In the genomic region with DNA sequence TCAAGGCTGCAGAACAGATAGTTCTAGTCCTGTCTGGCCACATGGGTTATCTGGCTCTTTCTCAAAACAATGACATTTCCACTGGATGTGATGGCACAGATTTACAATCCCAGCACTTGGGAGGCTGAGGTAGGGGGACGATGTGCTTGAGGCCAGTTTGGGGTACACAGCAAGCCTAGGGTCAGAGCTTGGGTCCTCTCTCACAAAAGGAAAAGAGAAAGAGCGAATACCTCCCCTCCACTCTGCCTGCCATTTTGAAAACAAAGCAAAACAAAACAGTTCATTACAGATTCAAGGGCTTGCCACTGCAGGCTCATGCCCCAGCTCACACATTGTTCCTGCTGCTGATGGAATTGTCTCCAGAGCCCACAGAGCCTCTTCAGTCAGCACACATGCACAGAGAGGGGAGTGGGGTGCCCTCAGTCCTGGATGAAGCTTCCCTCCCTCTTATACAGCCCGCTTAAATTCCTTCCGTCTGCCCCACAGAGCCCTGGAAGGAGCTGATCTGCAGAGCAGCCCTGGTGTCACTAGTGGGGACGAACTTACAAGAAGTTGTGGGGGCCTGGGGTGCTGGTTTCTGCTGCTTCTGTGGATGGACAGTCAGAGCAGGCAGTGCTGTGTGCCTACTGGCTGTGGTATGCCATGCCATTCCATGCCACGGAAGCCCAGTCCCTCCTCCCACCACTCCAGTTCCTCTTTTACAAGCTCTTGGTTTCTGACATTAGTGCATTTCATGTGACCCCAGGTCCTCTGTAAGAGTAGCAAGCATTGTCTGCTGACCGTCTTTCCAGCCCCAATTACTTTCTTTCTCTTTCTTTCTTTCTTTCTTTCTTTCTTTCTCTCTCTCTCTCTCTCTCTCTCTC, we compare ENCODE assay signal across 18 mouse cellular contexts. TPM values are rescaled to one million over a fixed set of nuclear protein-coding genes. Genes with fewer than 3 reads are reported as not detected.
A peak's percentile ranks its signal among the peaks of the same experiment; 100 is the strongest.
DNase-seq lines count a peak whose midpoint lies in the region; ATAC-seq lines count a peak whose summit lies in the region.
"Had no signal": no experiment of that assay in that cellular context is flagged by ENCODE, and none has a peak within 500 bp of the region (broad histone marks: within the 10 kb centered on the region; RNA-seq: fewer than 3 reads in every experiment).

No protein-coding gene starts in this region.

- peak; percentile 37 for DNase-seq in heart, adult 11 months
- no peak for DNase-seq in heart, adult 18-20 months
- DNase-seq in embryonic facial prominence, embryonic 10.5 days (ENCODE audit: low spot score) = no peak
- peak; percentile 35 for DNase-seq in hindbrain, embryonic 11.5 days (ENCODE audit: low spot score)
- no peak for DNase-seq in adrenal gland, adult 2 months
- no peak for DNase-seq in gastrocnemius, postnatal 14 days
- DNase-seq in natural killer cell, adult 2 months (ENCODE audit: low spot score in 2 of 2) = no peak
- DNase-seq: adrenal gland, postnatal 25 days; gastrocnemius, postnatal 36 days; kidney, postnatal 14 days; lung, adult 2 months had no signal

- H3K4me3 ChIP-seq in embryonic facial prominence, embryonic 10.5 days = no peak overlapping the region
- H3K4me3 ChIP-seq in hindbrain, embryonic 11.5 days (ENCODE audit: low read depth, low read length) = no peak overlapping the region
- H3K4me3 ChIP-seq in midbrain, embryonic 15.5 days = no peak overlapping the region
- H3K4me3 ChIP-seq: heart, embryonic 15.5 days; limb, embryonic 12.5 days had no signal

- WGBS in embryonic facial prominence, embryonic 10.5 days = 56% methylated on average over 7 of the region's 7 CpGs
- 27% methylated on average over 7 of the region's 7 CpGs for WGBS in hindbrain, embryonic 11.5 days
- 28% methylated on average over 7 of the region's 7 CpGs for WGBS in midbrain, embryonic 15.5 days

- peak; percentile 79 for ATAC-seq in hindbrain, embryonic 11.5 days (ENCODE audit: low FRiP score)
- no peak for ATAC-seq in midbrain, embryonic 15.5 days (replicated peaks)

- H3K36me3 ChIP-seq in embryonic facial prominence, embryonic 10.5 days (replicated peaks) = no peaks in the 10 kb centered on the region
- no peaks in the 10 kb centered on the region for H3K36me3 ChIP-seq in hindbrain, embryonic 11.5 days (ENCODE audit: control insufficient read depth, insufficient read depth, low read length)
- H3K36me3 ChIP-seq in midbrain, embryonic 15.5 days (replicated peaks) = no peaks in the 10 kb centered on the region
- H3K36me3 ChIP-seq: heart, embryonic 15.5 days; limb, embryonic 12.5 days had no signal

- no peaks in the 10 kb centered on the region for H3K27me3 ChIP-seq in embryonic facial prominence, embryonic 10.5 days (replicated peaks; ENCODE audit: low read depth, poor library complexity, severe bottlenecking)
- H3K27me3 ChIP-seq in hindbrain, embryonic 11.5 days (ENCODE audit: control insufficient read depth, insufficient read depth, low read length) = no peaks in the 10 kb centered on the region
- no peaks in the 10 kb centered on the region for H3K27me3 ChIP-seq in midbrain, embryonic 15.5 days (replicated peaks)
- H3K27me3 ChIP-seq: heart, embryonic 15.5 days; limb, embryonic 12.5 days had no signal

- peak overlapping the region; percentile 49 for H3K27ac ChIP-seq in embryonic facial prominence, embryonic 10.5 days (replicated peaks)
- peak overlapping the region; percentile 74 for H3K27ac ChIP-seq in hindbrain, embryonic 11.5 days (ENCODE audit: low read depth, low read length)
- peak overlapping the region; percentile 38; the same call in 1 of the 2 replicates for H3K27ac ChIP-seq in midbrain, embryonic 15.5 days
- H3K27ac ChIP-seq: heart, embryonic 15.5 days; limb, embryonic 12.5 days; stomach, postnatal 0 days had no signal

- no peaks in the 10 kb centered on the region for H3K9me3 ChIP-seq in embryonic facial prominence, embryonic 10.5 days
- no peaks in the 10 kb centered on the region for H3K9me3 ChIP-seq in hindbrain, embryonic 11.5 days (ENCODE audit: control insufficient read depth, low read length)
- H3K9me3 ChIP-seq in midbrain, embryonic 15.5 days = no peaks in the 10 kb centered on the region
- H3K9me3 ChIP-seq: heart, embryonic 15.5 days; limb, embryonic 12.5 days had no signal

- H3K4me2 ChIP-seq in hindbrain, embryonic 11.5 days (replicated peaks; ENCODE audit: low read depth, low read length) = no peak overlapping the region
- H3K4me2 ChIP-seq in midbrain, embryonic 15.5 days = no peak overlapping the region
- H3K4me2 ChIP-seq: heart, embryonic 15.5 days; limb, embryonic 12.5 days had no signal

- intact Hi-C loops in gastrocnemius, postnatal 14 days (cut with DNase I; ENCODE audit: low total_unique reads) = no loop called here

- peak overlapping the region; percentile 15 for H3K9ac ChIP-seq in hindbrain, embryonic 11.5 days (ENCODE audit: low read depth, low read length)
- H3K9ac ChIP-seq in midbrain, embryonic 15.5 days = no peak overlapping the region
- H3K9ac ChIP-seq: heart, embryonic 15.5 days; limb, embryonic 12.5 days had no signal

- H3K4me1 ChIP-seq in embryonic facial prominence, embryonic 10.5 days = peaks cover 28% of the 10 kb centered on the region
- H3K4me1 ChIP-seq in hindbrain, embryonic 11.5 days (replicated peaks; ENCODE audit: control insufficient read depth, insufficient read depth, low read length) = peaks cover 10% of the 10 kb centered on the region
- peaks cover 19% of the 10 kb centered on the region for H3K4me1 ChIP-seq in midbrain, embryonic 15.5 days
- H3K4me1 ChIP-seq: heart, embryonic 15.5 days; limb, embryonic 12.5 days had no signal

RNA-seq across cellular contexts. Expression of a gene that starts 49.1 kb away (rescaled TPM):
- not detected for total RNA-seq in heart, adult 18-20 months (2021)
- polyA plus RNA-seq in embryonic facial prominence, embryonic 10.5 days (2016; fragmentation: Nextera tagmentation; extraction: Ambion mirVana) = not detected in 2 replicates
- 0.18 and 0.22 TPM in 2 replicates for polyA plus RNA-seq in hindbrain, embryonic 11.5 days (2014; fragmentation: Nextera tagmentation; extraction: Ambion mirVana)
- 0.27 and 0.44 TPM in 2 replicates for polyA plus RNA-seq in midbrain, embryonic 15.5 days (2015; fragmentation: Nextera tagmentation; extraction: Ambion mirVana)
- not detected for total RNA-seq in adrenal gland, adult 2 months (2021)
- polyA plus RNA-seq in adrenal gland, adult 2 months (2012; rRNA removed) = 0.16 TPM in 1 of 2 replicates, not detected in the other
- total RNA-seq in gastrocnemius, postnatal 14 days (2021) = not detected
- total RNA-seq: adrenal gland, postnatal 25 days; gastrocnemius, postnatal 36 days had no signal
- polyA plus RNA-seq: cortical plate, adult 2 months; intestine, embryonic 14.5 days; limb, embryonic 12.5 days; lung, adult 2 months; small intestine, adult 2 months; stomach, postnatal 0 days had no signal

Comparison
In these comparisons a context has a peak if more than half of its experiments do, and no peak if none do; other contexts are left out.
1. DNase-seq: peak in heart, adult 11 months (single experiment) and hindbrain, embryonic 11.5 days (single experiment); none in heart, adult 18-20 months (0 of 2), embryonic facial prominence, embryonic 10.5 days (single experiment), adrenal gland, adult 2 months (single experiment), gastrocnemius, postnatal 14 days (single experiment) and natural killer cell, adult 2 months (0 of 2).
2. Peak in every context shown above with its lines, with median percentiles within 50 percentile points of each other: H3K27ac ChIP-seq.